Mouse (Mus musculus) testis, adult 2 months (tissue): ENCODE results near the gene Akap13.

ENCODE experiments used
- CTCF ChIP-seq: fragments of 200-500 bp; IDR thresholded peaks from 2 replicates; pipeline ENCODE4 v1.5.1; 2012; ENCODE audit warnings: low read depth, mild to moderate bottlenecking, inconsistent platforms, low read length, moderate library complexity; ENCODE audit not compliant: control insufficient read depth, insufficient read depth, insufficient replicate concordance
- POLR2A ChIP-seq: fragments of 200-500 bp; IDR thresholded peaks from 2 replicates; pipeline ENCODE4 v1.6.1; 2012; ENCODE audit warnings: low read depth, mild to moderate bottlenecking, inconsistent platforms, low read length, moderate library complexity; ENCODE audit not compliant: control insufficient read depth

- no peak for TF ChIP-seq POLR2A
- no peak for TF ChIP-seq CTCF
Observed at GRCm38 (mm10) chr7:75529857-75530437, 74.6 kb downstream of the Akap13 start.
